Mouse (Mus musculus) kidney, postnatal 14 days (tissue): ENCODE measurements around the gene Actn4.

Experiments
- DNase-seq: peaks from one replicate; pipeline ENCODE4 v3.0.0; 2022; ENCODE audit warnings: mixed read lengths

Actn4 gene

GRCm38 (mm10) chr7:28880554-28880953 is 81.6 kb downstream of the Actn4 start:
- DNase-seq, result no peak

- no peak for DNase-seq
Measured at GRCm38 (mm10) chr7:28879606-28880005, 82.5 kb downstream of the Actn4 start.

GRCm38 (mm10) chr7:28877856-28878255 is 84.3 kb downstream of the Actn4 start:
- no peak for DNase-seq

GRCm38 (mm10) chr7:28877155-28877554 is 85.0 kb downstream of the Actn4 start:
- no peak for DNase-seq

GRCm38 (mm10) chr7:28876099-28876498 is 86.0 kb downstream of the Actn4 start:
- no peak for DNase-seq

- DNase-seq, result no peak
Measured at GRCm38 (mm10) chr7:28874565-28874964, 87.6 kb downstream of the Actn4 start.

- no peak for DNase-seq
Measured at GRCm38 (mm10) chr7:28870901-28871664, 91.1 kb downstream of the Actn4 start.

- DNase-seq, result peak; percentile 83
Measured at GRCm38 (mm10) chr7:28867508-28868340, 94.4 kb downstream of the Actn4 start.

GRCm38 (mm10) chr7:28866769-28867507 is 95.2 kb downstream of the Actn4 start:
- no peak for DNase-seq

GRCm38 (mm10) chr7:28865481-28866300 is 96.4 kb downstream of the Actn4 start:
- peak; percentile 85 for DNase-seq

GRCm38 (mm10) chr7:28864288-28864750 is 97.8 kb downstream of the Actn4 start:
- no peak for DNase-seq

- DNase-seq, result no peak
Measured at GRCm38 (mm10) chr7:28863540-28863939, 98.6 kb downstream of the Actn4 start, which contains the start of gene Lgals7. TSS of gene Lgals7 (plus strand) at chr7:28863853.

- DNase-seq, result no peak
Measured at GRCm38 (mm10) chr7:28862817-28863499, 99.2 kb downstream of the Actn4 start.

GRCm38 (mm10) chr7:28860898-28861297 is 101.2 kb downstream of the Actn4 start:
- no peak for DNase-seq

- DNase-seq, result no peak
Measured at GRCm38 (mm10) chr7:28859953-28860352, 102.2 kb downstream of the Actn4 start.

GRCm38 (mm10) chr7:28850642-28851041 is 111.5 kb downstream of the Actn4 start:
- DNase-seq, result no peak

GRCm38 (mm10) chr7:28849700-28850236 is 112.4 kb downstream of the Actn4 start:
- peak; percentile 41 for DNase-seq

GRCm38 (mm10) chr7:28847273-28847672 is 114.9 kb downstream of the Actn4 start:
- no peak for DNase-seq
